Mouse (Mus musculus) right cerebral cortex, postnatal 14 days (tissue): ENCODE data around the gene Prss29.

Source experiments
- DNase-seq: peaks from one replicate; pipeline ENCODE4 v3.0.0; 2022

Gene Prss29

GRCm38 (mm10) chr17:25361291-25361690 lies 42.8 kb downstream of the Prss29 start:
- DNase-seq = no peak

DNA sequence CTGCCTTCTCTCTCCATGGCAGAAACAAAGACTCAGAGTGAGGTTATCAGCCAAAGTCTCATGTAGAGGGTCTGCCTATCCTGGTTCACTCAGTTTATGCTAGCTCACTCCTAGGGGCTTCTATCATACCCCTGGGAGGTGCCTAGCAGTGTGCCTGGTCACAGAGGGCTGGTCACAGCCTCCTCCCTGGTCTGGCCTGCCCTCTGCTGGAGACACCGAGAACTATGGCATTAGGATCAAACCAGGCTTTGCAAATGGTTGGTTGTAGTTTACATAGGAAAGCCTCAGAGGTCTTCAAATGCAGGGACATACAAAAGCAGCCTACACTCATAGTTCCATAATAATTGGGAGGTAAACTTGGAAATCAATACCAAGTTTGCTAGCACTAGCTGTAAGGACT lies 45.3 kb downstream of the Prss29 start:
- peak; percentile 62 for DNase-seq

- DNase-seq = no peak
Observed at GRCm38 (mm10) chr17:25366005-25366404, 47.6 kb downstream of the Prss29 start, which contains the start of gene Tpsb2. TSS of gene Tpsb2 (plus strand) at chr17:25366305.

- no peak for DNase-seq
Observed at GRCm38 (mm10) chr17:25368973-25369372, 50.5 kb downstream of the Prss29 start, which contains the start of gene Tpsg1. TSS of gene Tpsg1 (plus strand) at chr17:25369273.
